Comparison of ENCODE assay signal across 18 mouse cellular contexts in genomic region chr9:22353465-22353864, GRCm38 (mm10). TPM values are rescaled to one million over a fixed set of nuclear protein-coding genes. Genes with fewer than 3 reads are reported as not detected.
DNase-seq lines count a peak whose midpoint lies in the region; ATAC-seq and TF ChIP-seq lines count a peak whose summit lies in the region.
"Had no signal": no experiment of that assay in that cellular context is flagged by ENCODE, and none has a peak within 500 bp of the region (broad histone marks: within the 10 kb centered on the region; RNA-seq: fewer than 3 reads in every experiment).

No protein-coding gene starts in this region.

- H3K27ac ChIP-seq in kidney, embryonic 14.5 days (ENCODE audit: low read depth, low read length), result no peak overlapping the region
- H3K27ac ChIP-seq in CH12.LX (ENCODE audit: insufficient read depth, low read depth), result no peak overlapping the region
- H3K27ac ChIP-seq in ES-E14 (ENCODE audit: insufficient read depth, low read depth, low read length, poor library complexity, severe bottlenecking), result peak overlapping the region; percentile 12; the same call in 1 of the 2 replicates
- H3K27ac ChIP-seq: kidney, embryonic 15.5 days; limb, embryonic 15.5 days; midbrain, embryonic 10.5 days had no signal

- H3K27me3 ChIP-seq in kidney, embryonic 14.5 days (ENCODE audit: control insufficient read depth, insufficient read depth, low read length), result no peaks in the 10 kb centered on the region
- no peaks in the 10 kb centered on the region for H3K27me3 ChIP-seq in CH12.LX (replicated peaks)
- H3K27me3 ChIP-seq: kidney, embryonic 15.5 days; limb, embryonic 15.5 days had no signal

- DNase-seq in kidney, postnatal 10 days, result peak; percentile 43
- DNase-seq in CH12.LX (ENCODE audit: extremely low read depth) (no peak), ES-E14 (ENCODE audit: low read depth, low spot score) (no peak)
- peak; percentile 17 for DNase-seq in brain, adult 2 months (ENCODE audit: low read depth, low spot score)
- DNase-seq in layer of hippocampus, adult 11-12 months (ENCODE audit: low spot score), result no peak
- no peak for DNase-seq in embryo, embryonic 10 days (ENCODE audit: low spot score)
- DNase-seq: adrenal gland, postnatal 14 days; cerebellum, adult 11-12 months; cerebellum, postnatal 25 days; gastrocnemius, postnatal 25 days; right cerebral cortex, postnatal 14 days; spleen, adult 18-20 months had no signal

- no peak overlapping the region for H3K4me2 ChIP-seq in kidney, embryonic 14.5 days (replicated peaks; ENCODE audit: low read depth, low read length)
- no peak overlapping the region for H3K4me2 ChIP-seq in CH12.LX (ENCODE audit: insufficient read depth, low read depth, poor library complexity, severe bottlenecking)
- H3K4me2 ChIP-seq: kidney, embryonic 15.5 days; limb, embryonic 15.5 days had no signal

- TF ChIP-seq POLR2A in CH12.LX (IDR thresholded peaks at IDR 0.05; ENCODE audit: low read depth, low read length), result no peak

- peaks cover 65% of the 10 kb centered on the region for H3K36me3 ChIP-seq in kidney, embryonic 14.5 days (ENCODE audit: control insufficient read depth, insufficient read depth, low read length)
- H3K36me3 ChIP-seq in CH12.LX (replicated peaks in 1 of 2; ENCODE audit: control insufficient read depth in 1 of 2, insufficient read depth in 1 of 2, low read length in 1 of 2), result peaks cover 42 to 75% of the 10 kb centered on the region in 2 experiments
- H3K36me3 ChIP-seq in ES-E14 (ENCODE audit: control insufficient read depth, insufficient read depth, low read length, poor library complexity, severe bottlenecking), result peaks cover 38% of the 10 kb centered on the region

- no peaks in the 10 kb centered on the region for H3K9me3 ChIP-seq in kidney, embryonic 14.5 days (ENCODE audit: control insufficient read depth, low read length)
- H3K9me3 ChIP-seq in CH12.LX (replicated peaks; ENCODE audit: low read length) (no peaks in the 10 kb centered on the region), ES-E14 (ENCODE audit: control insufficient read depth, insufficient read depth, low read depth, low read length) (no peaks in the 10 kb centered on the region)
- H3K9me3 ChIP-seq: kidney, embryonic 15.5 days; limb, embryonic 15.5 days; midbrain, embryonic 10.5 days had no signal

- ATAC-seq in kidney, embryonic 14.5 days (ENCODE audit: low FRiP score, low TSS enrichment), result no peak
- ATAC-seq: activated CD4-positive, CD25-positive, alpha-beta regulatory T cell, adult 4 months; forebrain, embryonic 14.5 days had no signal

- H3K4me3 ChIP-seq in kidney, embryonic 14.5 days (ENCODE audit: low read length), result no peak overlapping the region
- H3K4me3 ChIP-seq in CH12.LX (replicated peaks in 1 of 3; ENCODE audit: low read depth in 2 of 3, low read length in 2 of 3, poor library complexity in 1 of 3) (no peak overlapping the region), ES-E14 (ENCODE audit: insufficient read depth in 1 of 2, low read depth in 1 of 2, low read length in 2 of 2, poor library complexity in 1 of 2, severe bottlenecking in 1 of 2) (no peak overlapping the region)
- H3K4me3 ChIP-seq: kidney, embryonic 15.5 days; limb, embryonic 15.5 days; midbrain, embryonic 10.5 days had no signal

- H3K4me1 ChIP-seq in kidney, embryonic 14.5 days (ENCODE audit: control insufficient read depth, insufficient read depth, low read length), result no peaks in the 10 kb centered on the region
- H3K4me1 ChIP-seq in CH12.LX (ENCODE audit: control insufficient read depth in 1 of 2, insufficient read depth in 2 of 2) (peaks cover 0 to 4% of the 10 kb centered on the region in 2 experiments; a peak in 1 of 4 replicates), ES-E14 (ENCODE audit: control insufficient read depth in 2 of 2, insufficient read depth in 2 of 2, low read length in 2 of 2, poor library complexity in 1 of 2) (peaks cover 0 to 5% of the 10 kb centered on the region in 2 experiments; a peak in 1 of 4 replicates)
- H3K4me1 ChIP-seq: kidney, embryonic 15.5 days; limb, embryonic 15.5 days; midbrain, embryonic 10.5 days had no signal

- no peak overlapping the region for H3K9ac ChIP-seq in kidney, embryonic 14.5 days (ENCODE audit: low read depth, low read length)
- H3K9ac ChIP-seq in CH12.LX (ENCODE audit: insufficient read depth, low read depth), result no peak overlapping the region
- H3K9ac ChIP-seq in ES-E14 (ENCODE audit: insufficient read depth, low read depth, low read length, poor library complexity, severe bottlenecking), result no peak overlapping the region
- H3K9ac ChIP-seq: kidney, embryonic 15.5 days; limb, embryonic 15.5 days had no signal

- no peak for TF ChIP-seq EP300 in CH12.LX (IDR thresholded peaks at IDR 0.05; ENCODE audit: low read length)

- in situ Hi-C loops in CH12.LX (cut with MboI; ENCODE audit: low pct_ligation_motif_present, low pct_unique_long_range_greater_than_20kb, low sequenced_read_pairs), result no loop called here
- in situ Hi-C loops in ES-E14 (cut with MboI; ENCODE audit: low sequenced_read_pairs in 2 of 2, unreplicated experiment in 2 of 2), result no loop called here

- 89% methylated on average over 5 of the region's 5 CpGs for WGBS in kidney, embryonic 14.5 days

- no peak for TF ChIP-seq RAD21 in CH12.LX (IDR thresholded peaks at IDR 0.05; ENCODE audit: low read depth, low read length)

- H3K79me2 ChIP-seq in CH12.LX (replicated peaks; ENCODE audit: control insufficient read depth, extremely low read depth, insufficient read depth, poor library complexity, severe bottlenecking), result no peaks in the 10 kb centered on the region

- peak in 1 of 2 experiments; percentile 20; a peak in 1 of 4 replicates for TF ChIP-seq CTCF in CH12.LX (conservative IDR thresholded peaks at IDR 0.05 in 1 of 2, IDR thresholded peaks at IDR 0.05 in 1 of 2; ENCODE audit: low read depth in 2 of 2, low read length in 2 of 2)

- dilution Hi-C loops in CH12.LX (cut with MboI; ENCODE audit: extremely low pct_ligation_motif_present, extremely low pct_unique_long_range_greater_than_20kb, low sequenced_read_pairs), result no loop called here

TF ChIP-seq in CH12.LX, 34 proteins besides CTCF, POLR2A, EP300 and RAD21:
- no peak for TF ChIP-seq UBTF (IDR thresholded peaks at IDR 0.05; ENCODE audit: low read depth, low read length)
- TF ChIP-seq SMC3 (IDR thresholded peaks at IDR 0.05; ENCODE audit: low read depth, low read length), result 0 out of 2 replicates have a peak, but pooled peaks have one; percentile 6

TF ChIP-seq in ES-E14, 5 proteins besides CTCF, POLR2A, EP300 and RAD21:
- TF ChIP-seq MAFK (IDR thresholded peaks at IDR 0.05; ENCODE audit: insufficient read depth, low read depth, low read length) (no peak), ZNF384 (IDR thresholded peaks at IDR 0.05; ENCODE audit: low read depth, low read length) (no peak), HCFC1 (IDR thresholded peaks at IDR 0.05; ENCODE audit: borderline replicate concordance, insufficient read depth, low read length) (no peak), ZC3H11A (IDR thresholded peaks at IDR 0.05; ENCODE audit: borderline replicate concordance, low read depth, low read length) (no peak), CHD2 (IDR thresholded peaks at IDR 0.05; ENCODE audit: low read depth, low read length) (no peak)

RNA-seq across cellular contexts. Expression of gene Anln, which starts 35.5 kb away (rescaled TPM):
- polyA plus RNA-seq in kidney, embryonic 14.5 days (2014; fragmentation: Nextera tagmentation; extraction: Ambion mirVana), result 34.6 and 54.3 TPM in 2 replicates
- total RNA-seq in CH12.LX (2012; rRNA removed) (12.2 and 14.6 TPM in 2 replicates), CH12.LX (2014; rRNA removed) (15.7 and 16.2 TPM in 2 replicates), ES-E14 (2012; rRNA removed) (155 and 168 TPM in 2 replicates)
- polyA plus RNA-seq in CH12.LX (2012; ENCODE audit: insufficient read length, low read depth), result 12.3 and 14.9 TPM in 2 replicates

RNA-seq across cellular contexts. Expression of gene Zfp810, which starts 46.0 kb away (rescaled TPM):
- 18.5 and 28.8 TPM in 2 replicates for polyA plus RNA-seq in kidney, embryonic 14.5 days (2014; fragmentation: Nextera tagmentation; extraction: Ambion mirVana)
- total RNA-seq in CH12.LX (2012; rRNA removed) (7.1 and 7.2 TPM in 2 replicates), CH12.LX (2014; rRNA removed) (7.5 and 9.7 TPM in 2 replicates), ES-E14 (2012; rRNA removed) (7.8 and 14.3 TPM in 2 replicates)
- 4.0 and 4.3 TPM in 2 replicates for polyA plus RNA-seq in CH12.LX (2012; ENCODE audit: insufficient read length, low read depth)

RNA-seq across cellular contexts. Expression of gene 9530077C05Rik, which starts 57.8 kb away (rescaled TPM):
- 3.9 and 5.8 TPM in 2 replicates for polyA plus RNA-seq in kidney, embryonic 14.5 days (2014; fragmentation: Nextera tagmentation; extraction: Ambion mirVana)
- total RNA-seq in CH12.LX (2012; rRNA removed) (0.46 and 0.93 TPM in 2 replicates), CH12.LX (2014; rRNA removed) (0.71 and 0.78 TPM in 2 replicates), ES-E14 (2012; rRNA removed) (2.2 and 2.5 TPM in 2 replicates)
- polyA plus RNA-seq in CH12.LX (2012; ENCODE audit: insufficient read length, low read depth), result 0.27 and 1.4 TPM in 2 replicates

Comparison
In these comparisons a context has a peak if more than half of its experiments do, and no peak if none do; other contexts are left out.
1. DNase-seq: peak in kidney, postnatal 10 days (single experiment) and brain, adult 2 months (single experiment); none in CH12.LX (single experiment), ES-E14 (single experiment), layer of hippocampus, adult 11-12 months (single experiment) and embryo, embryonic 10 days (single experiment).